Mouse (Mus musculus): ENCODE data around the gene Rbks.
"Not testable (repeated sequence)": the region's sequence is repeated elsewhere in the genome, so short reads cannot be mapped to it uniquely, and the experiment has no call there.

Rbks gene

GRCm38 (mm10) chr5:31678000-31678399 is 19.4 kb downstream of the Rbks start:
- DNase-seq (ENCODE audit: low spot score in 2 of 2): no peak

- no peak for DNase-seq (ENCODE audit: low spot score in 2 of 2)
Observed at GRCm38 (mm10) chr5:31673431-31673830, 24.0 kb downstream of the Rbks start.

- no peak for DNase-seq (ENCODE audit: low spot score in 2 of 2)
Observed at GRCm38 (mm10) chr5:31671137-31671536, 26.3 kb downstream of the Rbks start.

- DNase-seq (ENCODE audit: low spot score in 2 of 2): no peak
Observed at GRCm38 (mm10) chr5:31669984-31670383, 27.4 kb downstream of the Rbks start.

- no peak for DNase-seq (ENCODE audit: low spot score in 2 of 2)
Observed at GRCm38 (mm10) chr5:31668325-31668968, 29.0 kb downstream of the Rbks start.

GRCm38 (mm10) chr5:31666176-31666575 is 31.3 kb downstream of the Rbks start:
- no peak for DNase-seq (ENCODE audit: low spot score in 2 of 2)

- no peak for DNase-seq (ENCODE audit: low spot score in 2 of 2)
Observed at GRCm38 (mm10) chr5:31655688-31656190, 41.7 kb downstream of the Rbks start.

- DNase-seq (ENCODE audit: low spot score in 2 of 2): no peak
Observed at GRCm38 (mm10) chr5:31650518-31651288, 46.7 kb downstream of the Rbks start.

GRCm38 (mm10) chr5:31647327-31647726 is 50.1 kb downstream of the Rbks start:
- no peak for DNase-seq (ENCODE audit: low spot score in 2 of 2)

- DNase-seq (ENCODE audit: low spot score in 2 of 2): no peak
Observed at GRCm38 (mm10) chr5:31646574-31646973, 50.9 kb downstream of the Rbks start.

- no peak for DNase-seq (ENCODE audit: low spot score in 2 of 2)
Observed at GRCm38 (mm10) chr5:31645798-31646197, 51.6 kb downstream of the Rbks start.

GRCm38 (mm10) chr5:31644847-31645246 is 52.6 kb downstream of the Rbks start:
- DNase-seq (ENCODE audit: low spot score in 2 of 2): no peak

- no peak for DNase-seq (ENCODE audit: low spot score in 2 of 2)
Observed at GRCm38 (mm10) chr5:31644272-31644671, 53.2 kb downstream of the Rbks start.

- DNase-seq (ENCODE audit: low spot score in 2 of 2): no peak
Observed at GRCm38 (mm10) chr5:31642300-31642699, 55.1 kb downstream of the Rbks start.

- DNase-seq (ENCODE audit: low spot score in 2 of 2): no peak
Observed at GRCm38 (mm10) chr5:31640542-31640941, 56.9 kb downstream of the Rbks start.

GRCm38 (mm10) chr5:31636636-31637253 is 60.7 kb downstream of the Rbks start:
- DNase-seq (ENCODE audit: low spot score in 2 of 2): no peak

- DNase-seq (ENCODE audit: low spot score in 2 of 2): no peak
Observed at GRCm38 (mm10) chr5:31634679-31635078, 62.7 kb downstream of the Rbks start.

- no peak for DNase-seq (ENCODE audit: low spot score in 2 of 2)
Observed at GRCm38 (mm10) chr5:31634161-31634560, 63.3 kb downstream of the Rbks start.

- not testable (repeated sequence) for DNase-seq (ENCODE audit: low spot score in 2 of 2)
Observed at GRCm38 (mm10) chr5:31631169-31631568, 66.3 kb downstream of the Rbks start.

- no peak for DNase-seq (ENCODE audit: low spot score in 2 of 2)
Observed at GRCm38 (mm10) chr5:31630064-31630463, 67.4 kb downstream of the Rbks start.

- DNase-seq (ENCODE audit: low spot score in 2 of 2): no peak
Observed at GRCm38 (mm10) chr5:31628555-31628954, 68.9 kb downstream of the Rbks start.

Data from frontal cortex, postnatal 25 days (tissue).